Mouse (Mus musculus) erythroblast, embryonic 14.5 days (primary cell): ENCODE measurements at regions not wholly inside any gene's neighbourhood (a gene's known extent, or its start where the extent isn't known, plus 50 kb on each side); places are given as distances from the start of the nearest gene placed in this dataset.

Experiments used
- H3K27me3 ChIP-seq: 2 replicates; pipeline ENCODE4 v1.6.1; 2012; ENCODE audit warnings: inconsistent platforms; ENCODE audit not compliant: control insufficient read depth
- H3K36me3 ChIP-seq: 2 replicates; pipeline ENCODE4 v1.6.1; 2012; ENCODE audit warnings: mild to moderate bottlenecking, inconsistent platforms; ENCODE audit not compliant: control insufficient read depth
- H3K4me1 ChIP-seq: 2 replicates; pipeline ENCODE4 v1.6.1; 2012; ENCODE audit warnings: inconsistent platforms; ENCODE audit not compliant: control insufficient read depth
- H3K4me3 ChIP-seq: replicated peaks from 2 replicates; pipeline ENCODE3; 2012; ENCODE audit warnings: moderate library complexity, mild to moderate bottlenecking, inconsistent platforms
- H3K9me3 ChIP-seq: 2 replicates; pipeline ENCODE4 v1.6.1; 2012; ENCODE audit warnings: low read length, inconsistent platforms, mixed read lengths; ENCODE audit not compliant: control insufficient read depth
- GATA1 ChIP-seq: IDR thresholded peaks from 2 replicates; pipeline ENCODE4 v1.6.1; 2012; ENCODE audit warnings: low read length, inconsistent platforms, mixed read lengths
- TAL1 ChIP-seq: IDR thresholded peaks from 3 replicates; pipeline ENCODE4 v1.6.1; 2012; ENCODE audit warnings: low read length, inconsistent platforms, mixed read lengths

DNA sequence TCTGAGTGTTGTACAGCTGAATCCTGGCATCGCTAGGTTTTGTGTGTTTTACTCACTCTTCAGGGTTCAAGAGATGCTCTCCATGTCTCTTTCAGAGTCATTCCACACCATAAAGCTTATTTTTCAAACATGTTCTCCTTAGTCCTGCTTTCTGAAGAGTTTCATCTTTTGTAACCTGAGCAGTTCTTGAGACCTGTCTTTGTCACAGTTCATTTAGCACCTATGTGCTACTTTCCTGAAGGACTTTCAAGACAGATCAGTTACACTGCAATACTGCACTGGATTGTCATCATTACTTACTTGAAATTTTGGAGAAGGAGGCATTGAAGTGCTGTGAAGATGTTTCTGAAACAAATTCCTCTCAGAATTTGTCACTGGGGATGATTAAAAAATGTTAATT lies 494.7 kb upstream of the Fam98a start:
- Histone ChIP-seq H3K9me3 (no peaks in the 10 kb centered on the region), H3K27me3 (no peaks in the 10 kb centered on the region), H3K4me1 (no peaks in the 10 kb centered on the region), H3K4me3 (no peak overlapping the region), H3K36me3 (no peaks in the 10 kb centered on the region)
- TF ChIP-seq GATA1 = no peak

DNA sequence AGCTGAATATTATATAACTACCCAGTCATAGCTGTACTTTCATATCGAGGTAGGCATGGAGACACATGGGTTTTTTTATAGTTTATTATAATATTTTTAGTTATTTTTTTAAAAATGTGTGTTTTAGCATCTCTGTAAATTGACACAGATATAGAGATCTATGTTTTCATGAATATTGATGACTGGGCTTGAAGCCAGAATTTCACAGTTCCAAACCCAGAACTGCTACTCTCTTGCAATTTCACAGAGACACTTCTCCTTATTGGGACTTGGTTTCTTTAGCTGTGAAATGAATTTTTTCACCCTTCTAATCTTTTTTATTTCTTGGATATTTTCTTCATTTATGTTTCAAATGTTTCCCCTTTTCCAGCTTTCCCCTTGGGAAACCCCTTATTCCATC lies 481.0 kb upstream of the Fam98a start:
- Histone ChIP-seq H3K4me3 (no peak overlapping the region), H3K27me3 (no peaks in the 10 kb centered on the region), H3K36me3 (no peaks in the 10 kb centered on the region), H3K4me1 (no peaks in the 10 kb centered on the region), H3K9me3 (peaks cover 5% of the 10 kb centered on the region; the same call in 1 of the 2 replicates)
- no peak for TF ChIP-seq GATA1
- no peak for TF ChIP-seq TAL1

DNA sequence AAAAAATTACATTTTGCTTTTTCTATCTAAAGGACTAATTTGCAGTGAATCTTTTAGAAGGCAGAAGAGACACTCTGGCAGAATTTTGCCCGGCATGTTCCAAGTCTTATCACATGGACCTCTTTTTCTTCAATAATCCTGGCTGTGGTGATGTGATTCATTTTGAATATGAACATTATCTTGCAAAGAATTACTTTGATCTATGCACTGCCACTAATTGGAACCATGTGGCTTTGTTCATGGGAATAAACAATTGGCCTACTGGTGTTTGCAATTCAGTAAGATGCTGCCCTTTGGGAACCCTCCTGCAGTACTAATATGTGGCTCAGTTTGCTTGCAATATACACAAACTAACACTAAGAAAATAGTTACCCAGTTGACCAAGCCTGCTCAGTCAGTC lies 456.3 kb upstream of the Fam98a start:
- no peaks in the 10 kb centered on the region for H3K4me1 ChIP-seq
- H3K9me3 ChIP-seq = peaks cover 4% of the 10 kb centered on the region; the same call in 1 of the 2 replicates
- TF ChIP-seq GATA1 (no peak), TAL1 (no peak)
- no peaks in the 10 kb centered on the region for H3K27me3 ChIP-seq
- H3K4me3 ChIP-seq = no peak overlapping the region
- H3K36me3 ChIP-seq = no peaks in the 10 kb centered on the region

DNA sequence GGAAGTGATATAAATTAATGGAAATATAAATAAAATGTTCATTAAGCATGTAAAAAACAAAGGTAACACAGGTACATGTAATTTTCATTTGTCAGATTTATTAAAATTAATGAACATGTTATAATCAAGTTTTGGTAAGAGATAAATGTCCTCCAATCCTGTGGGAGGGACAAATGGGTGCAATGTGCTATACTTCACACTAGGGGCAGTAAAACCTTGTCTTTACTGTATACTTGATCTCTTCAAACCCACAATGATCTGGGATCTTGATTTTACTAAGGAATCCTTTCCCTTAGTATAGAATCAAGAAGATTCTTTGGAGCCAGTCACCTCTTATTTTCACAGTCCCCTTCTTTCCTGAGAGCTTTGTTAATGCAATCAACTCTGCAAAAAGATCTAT lies 451.1 kb upstream of the Fam98a start:
- no peaks in the 10 kb centered on the region for H3K9me3 ChIP-seq
- H3K4me3 ChIP-seq = no peak overlapping the region
- TF ChIP-seq GATA1 (no peak), TAL1 (no peak)
- no peaks in the 10 kb centered on the region for H3K4me1 ChIP-seq
- no peaks in the 10 kb centered on the region for H3K36me3 ChIP-seq
- H3K27me3 ChIP-seq = no peaks in the 10 kb centered on the region

- Histone ChIP-seq H3K27me3 (no peaks in the 10 kb centered on the region), H3K4me3 (no peak overlapping the region), H3K36me3 (no peaks in the 10 kb centered on the region), H3K9me3 (no peaks in the 10 kb centered on the region), H3K4me1 (no peaks in the 10 kb centered on the region)
- TF ChIP-seq TAL1 (no peak), GATA1 (no peak)
Observed at GRCm38 (mm10) chr17:75961371-75961770, 409.6 kb upstream of the Fam98a start.

DNA sequence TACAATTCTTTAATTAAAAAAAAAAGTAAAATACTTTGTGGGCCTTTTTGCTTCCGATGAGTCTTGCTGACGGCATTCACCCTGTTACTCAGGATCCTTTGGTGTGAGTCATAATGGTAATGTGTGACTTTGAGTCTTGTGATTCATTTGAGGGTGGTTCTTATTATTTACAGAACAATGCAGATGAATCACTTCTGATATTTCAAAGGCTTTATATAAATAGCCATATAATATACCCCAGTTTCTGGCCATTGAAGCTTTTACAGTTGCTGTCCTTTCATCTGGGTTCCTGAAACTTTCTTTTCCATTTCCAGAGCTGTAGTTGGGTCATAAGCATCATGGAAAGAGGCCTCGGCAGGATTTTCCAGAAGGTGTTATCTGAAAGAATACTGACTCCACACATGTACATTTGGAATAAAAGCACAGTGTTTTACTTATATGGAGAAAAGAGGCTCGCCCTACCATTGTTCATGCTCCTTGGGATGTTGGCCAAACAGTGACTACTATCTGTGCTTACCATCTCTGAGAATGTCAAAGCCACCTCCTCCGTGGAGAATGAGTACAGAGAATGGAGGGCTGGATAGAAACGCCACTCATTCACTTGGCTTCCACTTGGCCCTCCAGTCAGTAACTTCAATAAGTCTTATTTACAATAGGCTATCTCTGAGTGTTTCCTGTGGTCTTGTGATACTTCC lies 385.1 kb upstream of the Fam98a start:
- H3K27me3 ChIP-seq = no peaks in the 10 kb centered on the region
- H3K4me1 ChIP-seq = no peaks in the 10 kb centered on the region
- H3K4me3 ChIP-seq = no peak overlapping the region
- no peak for TF ChIP-seq TAL1
- no peak for TF ChIP-seq GATA1
- no peaks in the 10 kb centered on the region for H3K36me3 ChIP-seq
- 0 out of 2 replicates have a peak, but pooled peaks cover 2% of the 10 kb centered on the region for H3K9me3 ChIP-seq

GRCm38 (mm10) chr17:75931022-75931421 lies 379.3 kb upstream of the Fam98a start:
- Histone ChIP-seq H3K9me3 (no peaks in the 10 kb centered on the region), H3K4me3 (no peak overlapping the region), H3K27me3 (no peaks in the 10 kb centered on the region), H3K36me3 (no peaks in the 10 kb centered on the region), H3K4me1 (no peaks in the 10 kb centered on the region)
- TF ChIP-seq GATA1 (no peak), TAL1 (no peak)

DNA sequence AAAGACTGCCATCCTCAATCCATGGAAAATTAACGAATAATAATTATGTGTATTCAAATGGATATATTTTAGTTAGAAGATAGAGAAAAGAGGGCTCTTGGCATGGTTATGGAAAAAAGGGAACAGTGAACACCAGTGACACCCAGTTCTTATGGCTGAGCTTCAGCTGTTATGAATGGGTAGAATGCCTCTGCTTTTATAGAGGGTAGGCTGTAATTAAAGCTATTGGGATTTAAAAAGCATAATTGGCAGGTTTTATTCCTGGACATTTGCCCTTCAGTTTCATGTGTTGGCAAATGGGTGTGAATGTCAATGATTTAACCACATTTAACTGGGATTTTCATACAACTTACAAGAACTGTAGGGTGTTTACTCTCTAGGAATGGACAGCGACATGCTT lies 368.5 kb upstream of the Fam98a start:
- H3K9me3 ChIP-seq = no peaks in the 10 kb centered on the region
- H3K4me1 ChIP-seq = no peaks in the 10 kb centered on the region
- no peak overlapping the region for H3K4me3 ChIP-seq
- H3K36me3 ChIP-seq = no peaks in the 10 kb centered on the region
- H3K27me3 ChIP-seq = no peaks in the 10 kb centered on the region
- TF ChIP-seq GATA1 = no peak
- TF ChIP-seq TAL1 = no peak

- H3K4me3 ChIP-seq = no peak overlapping the region
- TF ChIP-seq TAL1 (no peak), GATA1 (no peak)
- no peaks in the 10 kb centered on the region for H3K9me3 ChIP-seq
- no peaks in the 10 kb centered on the region for H3K27me3 ChIP-seq
- H3K4me1 ChIP-seq = no peaks in the 10 kb centered on the region
- H3K36me3 ChIP-seq = no peaks in the 10 kb centered on the region
Observed at GRCm38 (mm10) chr17:75917020-75917419, 365.3 kb upstream of the Fam98a start.

- no peaks in the 10 kb centered on the region for H3K36me3 ChIP-seq
- no peak for TF ChIP-seq TAL1
- TF ChIP-seq GATA1 = no peak
- H3K4me1 ChIP-seq = no peaks in the 10 kb centered on the region
- H3K27me3 ChIP-seq = no peaks in the 10 kb centered on the region
- no peak overlapping the region for H3K4me3 ChIP-seq
- no peaks in the 10 kb centered on the region for H3K9me3 ChIP-seq
Observed at GRCm38 (mm10) chr17:75916590-75916989, 364.8 kb upstream of the Fam98a start.
